Mouse (Mus musculus) bone marrow macrophage, adult 2 months (primary cell): ENCODE measurements around the gene Gramd1a.

ENCODE experiments used
- CTCF ChIP-seq: IDR thresholded peaks from 2 replicates; pipeline ENCODE4 v1.5.1; 2012; ENCODE audit warnings: low read depth, mild to moderate bottlenecking, low read length, moderate library complexity
- POLR2A ChIP-seq: IDR thresholded peaks from 2 replicates; pipeline ENCODE4 v1.6.1; 2012; ENCODE audit warnings: mild to moderate bottlenecking, low read depth, low read length, borderline replicate concordance

DNA sequence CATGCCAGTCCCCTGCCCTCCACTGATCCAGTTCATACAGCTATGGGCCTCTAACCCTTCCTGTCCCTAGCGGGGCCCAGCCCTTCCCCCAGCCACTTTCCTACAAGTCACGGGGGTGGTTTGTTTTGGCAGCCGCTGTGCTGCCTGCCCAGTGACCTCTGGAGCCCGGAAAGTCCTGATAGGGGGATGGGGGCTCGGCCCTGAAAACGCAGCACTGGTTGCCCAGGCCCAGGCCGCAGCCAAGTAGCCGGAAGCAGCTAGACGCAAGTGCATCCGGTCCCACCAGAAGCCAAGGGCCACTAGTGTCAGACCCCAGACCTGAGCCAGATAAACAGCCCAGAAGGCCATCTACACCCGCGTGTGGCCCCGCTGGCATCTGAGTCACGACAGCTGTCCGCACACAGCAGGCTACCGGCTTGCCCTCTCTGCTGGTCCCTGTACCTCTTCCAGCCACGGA is 40.1 kb downstream of the Gramd1a start:
- TF ChIP-seq CTCF, result no peak
- TF ChIP-seq POLR2A, result no peak
